Mouse (Mus musculus) limb, embryonic 13.5 days (tissue): Measurements from ENCODE around the gene Tmem120a. TPM values are rescaled to one million over a fixed set of nuclear protein-coding genes. Genes with fewer than 3 reads are reported as not detected.

Experiments used
- ATAC-seq: fragments of 200-750 bp; cut with Nextera tagmentation; 2 replicates; pipeline ENCODE4 v1.8.0; 2017; ENCODE audit warnings: low read depth, moderate number of reproducible peaks, moderate TSS enrichment; ENCODE audit not compliant: low FRiP score
- H3K27ac ChIP-seq: fragments of 300-500 bp; sonication (generic); 2 replicates; pipeline ENCODE4 v1.5.1; 2015; ENCODE audit warnings: inconsistent platforms, mild to moderate bottlenecking, moderate library complexity
- H3K27me3 ChIP-seq: fragments of 300-500 bp; sonication (generic); 2 replicates; pipeline ENCODE4 v1.6.1; 2015; ENCODE audit warnings: mild to moderate bottlenecking, inconsistent platforms
- H3K36me3 ChIP-seq: fragments of 300-500 bp; sonication (generic); 2 replicates; pipeline ENCODE4 v1.6.1; 2015; ENCODE audit warnings: inconsistent platforms, mild to moderate bottlenecking, moderate library complexity
- H3K4me1 ChIP-seq: fragments of 300-500 bp; sonication (generic); 2 replicates; pipeline ENCODE4 v1.6.1; 2015; ENCODE audit warnings: inconsistent platforms
- H3K4me2 ChIP-seq: fragments of 300-500 bp; sonication (generic); replicated peaks from 2 replicates; pipeline ENCODE4 v1.6.1; 2015; ENCODE audit warnings: inconsistent platforms, mild to moderate bottlenecking, moderate library complexity
- H3K4me3 ChIP-seq: fragments of 300-500 bp; sonication (generic); 2 replicates; pipeline ENCODE4 v1.5.1; 2015; ENCODE audit warnings: moderate library complexity, mild to moderate bottlenecking, inconsistent platforms
- H3K9ac ChIP-seq: fragments of 300-500 bp; sonication (generic); 2 replicates; pipeline ENCODE4 v1.6.1; 2015; ENCODE audit warnings: mild to moderate bottlenecking, inconsistent platforms
- H3K9me3 ChIP-seq: fragments of 300-500 bp; sonication (generic); 2 replicates; pipeline ENCODE4 v1.6.1; 2016; ENCODE audit warnings: inconsistent platforms
- WGBS: fragments of 180-500 bp; shearing (Covaris S2); methylation state at CpG from one replicate; pipeline ENCODE4 v1.1.7; 2015; 5-methylcytosine and 5-hydroxymethylcytosine counted together
- polyA plus RNA-seq: library from polyadenylated mRNA; unstranded; fragments of >200 nt; fragmentation: Nextera tagmentation; extraction: Ambion mirVana; gene quantifications from 2 replicates; pipeline ENCODE4 v1.2.1, GENCODE M21; 2015

Tmem120a gene
- polyA plus RNA-seq, 1 experiment from 2014 or later, result 49.3 TPM

DNA sequence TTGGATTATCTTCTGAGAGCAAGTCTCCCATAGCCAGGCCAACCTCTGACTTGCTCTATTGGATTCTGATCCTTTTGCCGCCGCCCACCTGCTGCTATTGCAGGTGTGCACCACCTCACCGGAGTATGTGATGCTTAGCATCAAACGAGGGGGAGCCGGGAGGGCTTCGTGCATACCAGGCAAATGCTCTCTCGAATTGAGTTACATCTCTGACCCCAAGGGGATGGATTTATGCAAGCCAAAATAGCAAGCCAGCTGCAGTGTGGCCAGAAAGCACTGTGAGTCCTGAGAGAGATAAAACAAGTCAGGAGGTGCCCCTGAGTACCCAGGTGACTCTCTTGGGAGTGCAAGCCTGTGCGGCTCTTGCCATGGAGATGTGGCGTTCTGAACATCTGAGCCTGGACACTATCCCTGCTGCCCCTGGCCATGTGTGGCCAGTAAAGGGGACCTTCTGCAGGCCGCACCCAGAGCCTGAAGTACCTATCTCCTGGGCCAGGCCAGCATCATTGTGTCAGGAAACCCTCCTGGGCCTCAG lies 24.6 kb downstream of the Tmem120a start:
- no peaks in the 10 kb centered on the region for H3K9me3 ChIP-seq
- no peak overlapping the region for H3K4me3 ChIP-seq
- 77% methylated on average over 10 of the region's 10 CpGs for WGBS
- H3K27me3 ChIP-seq, result no peaks in the 10 kb centered on the region
- H3K9ac ChIP-seq, result no peak overlapping the region
- H3K36me3 ChIP-seq, result peaks cover 51% of the 10 kb centered on the region
- H3K4me2 ChIP-seq, result no peak overlapping the region
- ATAC-seq, result no peak
- no peak overlapping the region for H3K27ac ChIP-seq
- H3K4me1 ChIP-seq, result peaks cover 32% of the 10 kb centered on the region

DNA sequence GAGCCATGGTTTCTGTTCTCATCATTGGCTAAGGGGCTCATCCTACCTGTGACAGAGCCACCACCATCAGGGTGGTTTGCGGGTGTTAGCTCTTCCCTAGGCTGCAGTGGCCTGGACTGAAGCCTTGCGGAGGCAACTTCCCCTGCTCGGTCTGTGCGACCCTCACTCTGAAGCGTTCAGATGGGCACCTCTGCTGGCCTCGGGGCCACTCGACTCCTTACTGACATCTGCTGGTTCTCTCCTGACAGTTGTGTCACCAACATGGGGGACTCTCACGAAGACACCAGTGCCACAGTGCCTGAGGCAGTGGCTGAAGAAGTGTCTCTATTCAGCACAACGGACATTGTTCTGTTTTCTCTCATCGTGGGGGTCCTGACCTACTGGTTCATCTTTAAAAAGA lies 28.6 kb downstream of the Tmem120a start:
- no peaks in the 10 kb centered on the region for H3K9me3 ChIP-seq
- H3K9ac ChIP-seq, result no peak overlapping the region
- no peak overlapping the region for H3K4me3 ChIP-seq
- peaks cover 10% of the 10 kb centered on the region; the same call in 1 of the 2 replicates for H3K4me1 ChIP-seq
- no peak overlapping the region for H3K4me2 ChIP-seq
- ATAC-seq, result no peak
- 59% methylated on average over 10 of the region's 10 CpGs for WGBS
- H3K27me3 ChIP-seq, result no peaks in the 10 kb centered on the region
- peaks cover 48% of the 10 kb centered on the region for H3K36me3 ChIP-seq
- no peak overlapping the region for H3K27ac ChIP-seq

DNA sequence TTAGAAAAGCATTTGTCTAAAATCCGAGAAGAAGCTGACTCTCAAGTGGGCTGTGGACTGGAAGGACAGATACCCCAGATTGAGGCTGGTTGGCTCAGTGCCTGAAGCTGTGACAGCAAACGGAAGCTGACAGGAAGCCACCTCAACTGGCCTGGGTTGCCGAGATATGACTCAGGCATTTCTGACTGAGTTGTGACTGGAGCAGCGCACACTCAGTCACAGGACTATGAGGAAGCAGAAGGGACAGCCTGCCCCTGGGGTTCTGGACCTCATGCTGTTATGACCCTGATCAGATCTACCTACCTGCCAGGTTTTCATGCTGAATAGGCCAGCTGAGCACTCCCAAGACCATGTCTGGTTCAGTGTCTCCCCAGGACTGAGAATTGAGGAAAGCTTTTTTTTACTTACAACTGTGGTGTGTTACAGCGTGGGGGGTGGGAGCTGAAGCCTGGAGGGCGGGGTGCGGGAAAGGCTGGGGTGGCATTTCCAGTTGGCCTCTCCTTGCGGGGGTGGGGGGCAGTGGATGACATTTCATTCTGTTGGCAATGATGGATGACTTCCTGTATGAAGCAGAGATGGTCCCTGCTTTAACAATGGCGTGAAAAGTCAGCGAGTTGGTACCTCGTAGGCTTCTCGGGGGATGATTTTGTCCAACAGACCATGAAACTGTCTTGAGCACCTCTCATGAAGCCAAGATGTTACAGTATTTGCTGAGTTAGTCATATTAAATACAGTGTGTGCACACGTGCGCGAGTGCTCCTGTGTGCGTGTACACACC lies 30.6 kb downstream of the Tmem120a start:
- Histone ChIP-seq H3K9me3 (no peaks in the 10 kb centered on the region), H3K9ac (no peak overlapping the region), H3K27ac (no peak overlapping the region), H3K4me3 (no peak overlapping the region), H3K4me2 (no peak overlapping the region), H3K27me3 (no peaks in the 10 kb centered on the region), H3K4me1 (peaks cover 6% of the 10 kb centered on the region; the same call in 1 of the 2 replicates), H3K36me3 (peaks cover 41% of the 10 kb centered on the region)
- no peak for ATAC-seq
- WGBS, result 77% methylated on average over 16 of the region's 16 CpGs

DNA sequence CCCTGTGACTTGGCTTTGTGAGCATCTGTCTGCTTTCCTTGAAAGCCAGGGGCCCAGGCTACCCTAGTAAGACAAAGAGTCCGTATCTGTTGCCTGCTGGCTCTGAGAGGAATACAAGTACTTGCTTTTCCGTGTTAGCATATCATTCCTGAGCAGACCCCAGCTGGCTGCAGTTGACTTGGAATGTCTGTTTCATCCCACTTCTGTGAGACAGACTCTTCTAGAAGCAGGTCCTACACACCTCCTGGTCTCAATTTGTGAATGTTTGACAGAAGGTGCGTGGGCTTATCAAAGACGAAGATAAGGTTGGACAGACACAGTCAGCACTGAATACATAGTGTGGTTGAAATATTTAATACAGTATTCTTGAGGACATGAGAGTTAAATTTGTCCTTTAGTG lies 31.4 kb downstream of the Tmem120a start:
- no peak for ATAC-seq
- peaks cover 38% of the 10 kb centered on the region for H3K36me3 ChIP-seq
- H3K4me2 ChIP-seq, result no peak overlapping the region
- no peaks in the 10 kb centered on the region for H3K27me3 ChIP-seq
- 84% methylated on average over 4 of the region's 4 CpGs for WGBS
- H3K27ac ChIP-seq, result no peak overlapping the region
- no peak overlapping the region for H3K4me3 ChIP-seq
- no peaks in the 10 kb centered on the region for H3K9me3 ChIP-seq
- H3K4me1 ChIP-seq, result peaks cover 6% of the 10 kb centered on the region; the same call in 1 of the 2 replicates
- H3K9ac ChIP-seq, result no peak overlapping the region

DNA sequence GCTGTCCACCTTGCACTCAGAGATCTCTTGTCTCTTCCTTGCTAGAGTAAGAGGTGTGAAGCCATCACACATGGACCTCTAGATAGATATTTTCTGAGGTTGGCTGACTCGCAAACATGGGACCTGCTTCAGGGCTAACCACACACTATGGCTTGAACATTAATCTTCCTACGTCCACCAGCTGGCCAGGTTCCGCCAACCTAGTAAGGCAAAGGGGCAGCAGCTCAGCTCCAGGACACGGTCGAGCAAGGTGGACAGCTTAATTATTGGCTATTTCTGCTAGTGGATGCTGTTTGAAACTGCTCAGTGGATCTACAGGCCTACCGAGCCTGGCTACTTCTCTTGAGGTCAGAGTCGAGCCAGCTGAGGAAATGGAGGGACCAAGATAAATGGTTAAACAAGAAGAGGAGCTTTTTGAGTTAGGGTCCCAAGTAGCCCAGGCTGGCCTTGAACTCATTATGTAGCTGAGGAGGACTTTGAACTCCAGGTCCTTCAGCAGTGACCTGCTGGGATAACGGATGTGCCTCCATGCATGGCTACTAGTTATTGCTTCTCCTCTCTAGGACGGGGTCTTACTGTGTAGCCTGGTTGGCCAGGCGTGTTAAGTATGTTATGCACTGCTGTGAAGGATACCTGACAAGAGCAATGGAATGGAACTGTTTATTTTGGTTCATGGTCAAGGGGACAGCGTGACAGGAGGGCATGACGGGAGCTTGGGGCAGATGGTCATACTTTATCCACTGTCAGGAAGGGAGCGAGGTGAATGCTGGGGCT lies 32.5 kb downstream of the Tmem120a start:
- Histone ChIP-seq H3K4me2 (no peak overlapping the region), H3K36me3 (peaks cover 38% of the 10 kb centered on the region), H3K27me3 (no peaks in the 10 kb centered on the region), H3K9me3 (no peaks in the 10 kb centered on the region), H3K4me3 (no peak overlapping the region), H3K4me1 (peaks cover 6% of the 10 kb centered on the region; the same call in 1 of the 2 replicates), H3K27ac (no peak overlapping the region), H3K9ac (no peak overlapping the region)
- no peak for ATAC-seq
- 89% methylated on average over 13 of the region's 13 CpGs for WGBS

DNA sequence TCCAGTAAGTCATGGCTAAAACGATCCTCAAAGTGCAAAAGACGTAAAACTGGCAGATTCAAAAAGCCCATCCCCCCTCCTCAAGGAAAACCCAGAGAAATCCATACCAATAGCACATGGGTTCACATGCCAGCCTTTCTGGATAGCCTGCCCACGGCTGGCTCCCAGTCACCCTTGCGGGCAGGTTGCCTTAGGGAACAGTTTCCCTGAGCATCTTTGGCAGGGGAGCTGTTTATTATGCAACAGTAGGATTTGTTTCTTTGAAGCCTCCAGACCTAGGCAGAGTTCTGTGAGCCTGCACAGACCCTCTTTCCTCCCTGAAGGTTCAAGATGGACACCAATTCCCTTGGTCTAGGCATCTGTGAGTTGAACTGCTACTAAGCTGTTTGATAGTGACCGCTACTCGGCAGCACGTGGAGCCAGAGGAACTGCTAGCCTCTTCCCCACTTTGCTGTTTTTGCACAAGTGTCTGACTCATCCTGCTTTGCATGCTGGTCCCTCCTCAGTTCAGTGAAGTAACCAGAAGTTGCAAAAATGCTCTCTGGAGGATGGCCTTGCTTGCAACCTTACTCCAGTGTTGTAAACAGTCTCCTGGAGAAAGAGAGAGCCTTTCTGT lies 33.5 kb downstream of the Tmem120a start:
- H3K4me2 ChIP-seq, result no peak overlapping the region
- no peak for ATAC-seq
- peaks cover 6% of the 10 kb centered on the region; the same call in 1 of the 2 replicates for H3K4me1 ChIP-seq
- no peak overlapping the region for H3K4me3 ChIP-seq
- WGBS, result 75% methylated on average over 7 of the region's 7 CpGs
- no peaks in the 10 kb centered on the region for H3K27me3 ChIP-seq
- no peak overlapping the region for H3K27ac ChIP-seq
- peaks cover 37% of the 10 kb centered on the region for H3K36me3 ChIP-seq
- H3K9ac ChIP-seq, result no peak overlapping the region
- H3K9me3 ChIP-seq, result no peaks in the 10 kb centered on the region

DNA sequence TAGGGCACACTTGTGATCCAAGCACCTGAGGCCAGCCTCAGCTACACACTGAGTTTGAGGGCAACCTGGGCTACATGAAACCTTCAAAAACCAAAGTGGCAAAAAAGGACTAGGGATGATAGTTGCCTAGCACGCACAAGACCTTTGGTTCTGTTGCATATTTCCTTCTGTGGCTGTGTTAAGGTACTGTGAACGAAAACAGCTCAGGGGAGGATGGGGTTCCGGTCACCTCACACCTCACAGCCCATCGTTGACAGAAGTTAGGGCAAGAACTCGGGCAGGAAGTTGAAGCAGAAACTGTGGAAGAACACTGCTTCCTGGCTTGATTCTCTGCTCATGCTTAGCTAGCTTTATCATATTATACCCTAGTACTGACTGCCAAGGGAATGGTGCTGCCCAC lies 34.5 kb downstream of the Tmem120a start:
- Histone ChIP-seq H3K4me2 (no peak overlapping the region), H3K36me3 (peaks cover 37% of the 10 kb centered on the region), H3K27ac (no peak overlapping the region), H3K9me3 (no peaks in the 10 kb centered on the region), H3K9ac (no peak overlapping the region), H3K4me1 (peaks cover 6% of the 10 kb centered on the region; the same call in 1 of the 2 replicates), H3K4me3 (no peak overlapping the region), H3K27me3 (no peaks in the 10 kb centered on the region)
- no peak for ATAC-seq
- 94% methylated on average over 5 of the region's 5 CpGs for WGBS

DNA sequence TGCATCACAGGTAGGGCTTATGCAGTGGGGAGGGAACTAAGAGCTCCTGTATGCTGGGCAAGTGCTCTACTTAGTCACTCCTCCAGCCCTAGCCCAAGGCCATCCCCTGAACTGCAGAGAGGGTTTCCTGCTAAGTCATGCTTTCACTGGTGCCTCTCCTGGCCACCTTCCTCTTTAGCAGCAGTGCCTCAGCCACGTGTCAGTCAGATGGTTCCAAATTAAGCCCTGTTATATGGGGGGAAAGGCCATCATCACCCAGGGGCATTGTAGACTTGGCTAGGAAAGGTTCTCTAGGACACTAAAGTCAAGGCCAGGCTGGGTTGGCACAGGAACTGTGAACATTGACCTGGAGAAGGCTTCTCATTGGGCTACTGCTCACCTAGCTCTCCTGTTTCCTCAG lies 36.4 kb downstream of the Tmem120a start:
- Histone ChIP-seq H3K4me3 (no peak overlapping the region), H3K36me3 (peaks cover 46% of the 10 kb centered on the region), H3K4me1 (no peaks in the 10 kb centered on the region), H3K27me3 (no peaks in the 10 kb centered on the region), H3K27ac (no peak overlapping the region), H3K4me2 (no peak overlapping the region), H3K9me3 (no peaks in the 10 kb centered on the region), H3K9ac (no peak overlapping the region)
- 58% methylated on average over 1 of the region's 1 CpGs for WGBS
- ATAC-seq, result no peak

DNA sequence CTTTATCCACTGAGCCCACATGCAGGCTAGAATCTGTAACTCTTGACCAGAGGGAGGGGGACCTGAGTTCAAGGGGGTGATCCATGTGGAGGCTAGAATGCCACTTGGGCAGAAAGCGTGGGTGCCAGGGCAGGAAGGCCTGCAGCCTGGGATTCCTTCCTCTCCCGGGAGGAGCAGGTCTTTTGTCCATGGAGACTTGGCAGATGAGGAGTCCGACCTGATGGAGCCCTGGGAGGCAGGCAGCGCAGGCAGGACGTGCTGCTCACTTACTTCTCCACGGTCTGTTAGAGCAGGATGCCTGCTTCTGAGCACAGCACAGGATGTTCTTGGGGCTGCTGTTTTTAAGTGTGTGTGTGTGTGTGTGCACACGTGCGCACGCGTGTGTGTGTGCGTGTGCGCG lies 37.2 kb downstream of the Tmem120a start:
- Histone ChIP-seq H3K27me3 (no peaks in the 10 kb centered on the region), H3K9me3 (no peaks in the 10 kb centered on the region), H3K9ac (no peak overlapping the region), H3K27ac (no peak overlapping the region), H3K4me2 (no peak overlapping the region), H3K4me3 (no peak overlapping the region), H3K36me3 (peaks cover 54% of the 10 kb centered on the region), H3K4me1 (no peaks in the 10 kb centered on the region)
- WGBS, result 97% methylated on average over 13 of the region's 13 CpGs
- no peak for ATAC-seq

DNA sequence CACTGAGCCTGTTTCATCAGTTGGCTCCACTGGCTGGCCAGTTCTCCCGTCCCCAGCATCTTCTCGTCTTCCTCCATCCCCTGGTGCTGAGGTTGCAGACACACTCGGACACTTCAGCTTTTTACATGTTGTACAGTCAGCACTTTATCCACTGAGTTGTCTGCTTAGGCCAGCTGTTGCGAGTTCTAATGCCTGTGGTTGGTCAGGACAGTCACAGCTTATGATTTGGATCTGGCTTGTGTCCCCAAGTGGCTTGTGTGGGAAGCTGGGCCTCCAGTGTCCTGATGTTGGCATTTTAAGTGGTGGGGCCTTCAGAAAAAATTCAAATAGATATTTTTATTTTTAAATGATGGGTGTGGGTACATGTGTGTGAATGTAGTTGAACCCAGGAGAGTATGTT lies 38.9 kb downstream of the Tmem120a start:
- no peak for ATAC-seq
- Histone ChIP-seq H3K27ac (no peak overlapping the region), H3K4me3 (no peak overlapping the region), H3K36me3 (peaks cover 65% of the 10 kb centered on the region), H3K27me3 (no peaks in the 10 kb centered on the region), H3K9ac (no peak overlapping the region), H3K4me2 (no peak overlapping the region), H3K9me3 (no peaks in the 10 kb centered on the region), H3K4me1 (no peaks in the 10 kb centered on the region)
- WGBS, result 91% methylated on average over 4 of the region's 4 CpGs

DNA sequence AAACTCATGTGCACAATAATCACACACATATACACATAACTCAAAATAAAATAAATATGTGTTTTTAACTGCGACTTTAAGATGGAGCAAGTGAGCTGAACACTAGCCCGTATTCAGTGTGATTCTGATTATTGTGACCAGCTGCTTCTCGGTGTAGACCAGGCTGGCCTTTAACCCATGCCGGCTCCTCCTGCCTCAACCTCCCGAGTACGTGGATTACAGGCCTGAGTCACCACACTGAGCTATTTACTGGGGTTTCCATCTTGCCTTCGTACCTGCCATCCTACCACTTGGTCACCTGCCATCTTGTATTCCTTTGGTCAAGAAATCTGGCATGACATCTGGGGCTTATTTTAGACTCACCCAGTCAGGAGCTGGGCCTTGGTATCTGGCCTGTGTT lies 40.8 kb downstream of the Tmem120a start:
- Histone ChIP-seq H3K9me3 (no peaks in the 10 kb centered on the region), H3K4me3 (no peak overlapping the region), H3K36me3 (peaks cover 64% of the 10 kb centered on the region), H3K4me2 (no peak overlapping the region), H3K4me1 (no peaks in the 10 kb centered on the region), H3K27me3 (no peaks in the 10 kb centered on the region), H3K27ac (no peak overlapping the region), H3K9ac (no peak overlapping the region)
- 91% methylated on average over 7 of the region's 7 CpGs for WGBS
- no peak for ATAC-seq

DNA sequence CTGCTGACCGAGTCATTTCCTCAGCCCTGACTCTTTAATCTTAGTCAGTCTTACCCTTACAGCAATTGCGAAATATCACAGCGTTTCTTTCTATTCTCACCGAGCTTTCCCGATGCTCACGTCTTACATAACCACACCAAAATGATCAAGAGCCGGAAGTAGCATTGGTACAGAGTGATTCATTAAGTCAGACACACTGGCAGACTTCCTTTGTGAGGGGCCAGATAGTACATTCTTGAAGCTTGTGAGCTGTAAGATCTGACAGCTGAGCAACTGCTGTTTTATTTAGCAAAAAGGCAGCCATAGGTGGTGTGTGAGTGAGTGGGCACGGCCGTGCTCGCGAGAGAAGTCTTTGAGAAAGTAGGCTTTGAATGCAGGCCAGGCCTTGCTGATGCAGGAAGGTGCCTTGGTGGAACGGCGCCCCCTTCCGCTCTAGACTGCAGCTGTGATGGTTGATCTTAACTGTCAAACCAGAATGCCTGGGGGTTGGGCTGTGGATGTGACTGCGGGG lies 41.5 kb downstream of the Tmem120a start:
- Histone ChIP-seq H3K4me1 (no peaks in the 10 kb centered on the region), H3K9me3 (no peaks in the 10 kb centered on the region), H3K4me2 (no peak overlapping the region), H3K27ac (no peak overlapping the region), H3K36me3 (peaks cover 62% of the 10 kb centered on the region), H3K4me3 (no peak overlapping the region), H3K27me3 (no peaks in the 10 kb centered on the region), H3K9ac (no peak overlapping the region)
- 81% methylated on average over 15 of the region's 15 CpGs for WGBS
- ATAC-seq, result no peak
